Mouse (Mus musculus) hindbrain, embryonic 12.5 days (tissue): ENCODE results near the gene Pdcd2. TPM values are rescaled to one million over a fixed set of nuclear protein-coding genes. Genes with fewer than 3 reads are reported as not detected.
"Not testable (repeated sequence)": the region's sequence is repeated elsewhere in the genome, so short reads cannot be mapped to it uniquely, and the experiment has no call there.

Source experiments
- ATAC-seq: fragments of 200-750 bp; cut with Nextera tagmentation; 2 replicates; pipeline ENCODE4 v1.8.0; 2017; ENCODE audit warnings: moderate TSS enrichment; ENCODE audit not compliant: low FRiP score
- H3K27ac ChIP-seq: fragments of 300-500 bp; sonication (generic); 2 replicates; pipeline ENCODE4 v1.5.1; 2016; ENCODE audit warnings: mild to moderate bottlenecking
- H3K27me3 ChIP-seq: fragments of 300-500 bp; sonication (generic); 2 replicates; pipeline ENCODE4 v1.6.1; 2016; ENCODE audit warnings: mild to moderate bottlenecking
- H3K36me3 ChIP-seq: fragments of 300-500 bp; sonication (generic); 2 replicates; pipeline ENCODE4 v1.6.1; 2016; ENCODE audit warnings: mild to moderate bottlenecking
- H3K4me1 ChIP-seq: fragments of 300-500 bp; sonication (generic); 2 replicates; pipeline ENCODE4 v1.6.1; 2016
- H3K4me2 ChIP-seq: fragments of 300-500 bp; sonication (generic); replicated peaks from 2 replicates; pipeline ENCODE4 v1.6.1; 2016; ENCODE audit warnings: mild to moderate bottlenecking
- H3K4me3 ChIP-seq: fragments of 300-500 bp; sonication (generic); 2 replicates; pipeline ENCODE4 v1.5.1; 2016; ENCODE audit warnings: mild to moderate bottlenecking
- H3K9ac ChIP-seq: fragments of 300-500 bp; sonication (generic); 2 replicates; pipeline ENCODE4 v1.6.1; 2016; ENCODE audit warnings: mild to moderate bottlenecking, moderate library complexity
- H3K9me3 ChIP-seq: fragments of 300-500 bp; sonication (generic); replicated peaks from 2 replicates; pipeline ENCODE4 v1.6.1; 2016; ENCODE audit warnings: mild to moderate bottlenecking
- WGBS: fragments of 180-500 bp; shearing (Covaris S2); methylation state at CpG from one replicate; pipeline ENCODE4 v1.1.7; 2016; 5-methylcytosine and 5-hydroxymethylcytosine counted together
- polyA plus RNA-seq: library from polyadenylated mRNA; unstranded; fragments of >200 nt; fragmentation: Nextera tagmentation; extraction: Ambion mirVana; gene quantifications from 2 replicates; pipeline ENCODE4 v1.2.1, GENCODE M21; 2016

The Pdcd2 gene
- 66.6 and 67.4 TPM in 2 replicates for polyA plus RNA-seq

GRCm38 (mm10) chr17:15526986-15527810, at the start of gene Pdcd2:
Pdcd2 (minus strand) TSS chr17:15527301.
- peak within 1 kb of the TSS; percentile 94 for H3K4me3 ChIP-seq
- no peaks in the 10 kb centered on the region for H3K27me3 ChIP-seq
- H3K9me3 ChIP-seq, result no peaks in the 10 kb centered on the region
- peak; percentile 98 for ATAC-seq
- H3K27ac ChIP-seq, result peak within 1 kb of the TSS; percentile 89
- peaks cover 14% of the 10 kb centered on the region for H3K4me1 ChIP-seq
- 1% methylated on average over 55 of the region's 55 CpGs for WGBS
- peaks cover 20% of the 10 kb centered on the region for H3K36me3 ChIP-seq
- H3K4me2 ChIP-seq, result peak within 1 kb of the TSS; percentile 72
- peak within 1 kb of the TSS; percentile 92 for H3K9ac ChIP-seq

- no peak overlapping the region for H3K4me3 ChIP-seq
- no peaks in the 10 kb centered on the region for H3K4me1 ChIP-seq
- H3K36me3 ChIP-seq, result no peaks in the 10 kb centered on the region
- WGBS, result 78% methylated on average over 1 of the region's 1 CpGs
- no peak overlapping the region for H3K9ac ChIP-seq
- no peak for ATAC-seq
- H3K27ac ChIP-seq, result no peak overlapping the region
- H3K27me3 ChIP-seq, result peaks cover 17% of the 10 kb centered on the region
- no peak overlapping the region for H3K4me2 ChIP-seq
- H3K9me3 ChIP-seq, result no peaks in the 10 kb centered on the region
Measured at GRCm38 (mm10) chr17:15575056-15575455, 48.0 kb upstream of the Pdcd2 start.

DNA sequence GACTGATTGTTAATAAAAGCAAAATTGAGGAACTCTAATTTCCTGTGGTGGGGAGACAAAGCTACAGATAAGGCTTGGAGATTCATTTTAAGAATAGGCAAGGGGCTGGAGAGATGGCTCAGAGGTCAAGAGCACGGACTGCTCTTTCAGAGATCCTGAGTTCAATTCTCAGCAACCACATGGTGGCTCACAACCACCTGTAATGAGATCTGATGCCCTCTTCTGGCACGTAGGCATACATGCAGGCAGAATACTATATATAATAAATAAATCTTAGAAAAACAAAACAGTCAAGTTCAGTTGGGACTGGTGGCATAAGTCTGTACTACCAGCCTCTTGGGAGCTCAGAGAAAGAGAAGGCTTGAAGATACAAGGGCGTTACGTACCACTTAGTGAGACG, 39.8 kb upstream of the Pdcd2 start:
- Histone ChIP-seq H3K4me3 (no peak overlapping the region), H3K9me3 (no peaks in the 10 kb centered on the region), H3K4me1 (peaks cover 4% of the 10 kb centered on the region), H3K36me3 (no peaks in the 10 kb centered on the region), H3K27me3 (no peaks in the 10 kb centered on the region), H3K4me2 (no peak overlapping the region), H3K27ac (no peak overlapping the region), H3K9ac (no peak overlapping the region)
- ATAC-seq, result no peak
- 75% methylated on average over 5 of the region's 5 CpGs for WGBS

GRCm38 (mm10) chr17:15564928-15565300, 37.8 kb upstream of the Pdcd2 start:
- no peaks in the 10 kb centered on the region for H3K36me3 ChIP-seq
- ATAC-seq, result 0 out of 2 replicates have a peak, but pooled peaks have one; percentile 10
- no peaks in the 10 kb centered on the region for H3K27me3 ChIP-seq
- 51% methylated on average over 12 of the region's 12 CpGs for WGBS
- no peaks in the 10 kb centered on the region for H3K9me3 ChIP-seq
- H3K4me1 ChIP-seq, result peaks cover 4% of the 10 kb centered on the region
- no peak overlapping the region for H3K27ac ChIP-seq
- peak overlapping the region; percentile 61 for H3K4me2 ChIP-seq
- H3K9ac ChIP-seq, result peak overlapping the region; percentile 35; the same call in 1 of the 2 replicates
- peak overlapping the region; percentile 70 for H3K4me3 ChIP-seq

DNA sequence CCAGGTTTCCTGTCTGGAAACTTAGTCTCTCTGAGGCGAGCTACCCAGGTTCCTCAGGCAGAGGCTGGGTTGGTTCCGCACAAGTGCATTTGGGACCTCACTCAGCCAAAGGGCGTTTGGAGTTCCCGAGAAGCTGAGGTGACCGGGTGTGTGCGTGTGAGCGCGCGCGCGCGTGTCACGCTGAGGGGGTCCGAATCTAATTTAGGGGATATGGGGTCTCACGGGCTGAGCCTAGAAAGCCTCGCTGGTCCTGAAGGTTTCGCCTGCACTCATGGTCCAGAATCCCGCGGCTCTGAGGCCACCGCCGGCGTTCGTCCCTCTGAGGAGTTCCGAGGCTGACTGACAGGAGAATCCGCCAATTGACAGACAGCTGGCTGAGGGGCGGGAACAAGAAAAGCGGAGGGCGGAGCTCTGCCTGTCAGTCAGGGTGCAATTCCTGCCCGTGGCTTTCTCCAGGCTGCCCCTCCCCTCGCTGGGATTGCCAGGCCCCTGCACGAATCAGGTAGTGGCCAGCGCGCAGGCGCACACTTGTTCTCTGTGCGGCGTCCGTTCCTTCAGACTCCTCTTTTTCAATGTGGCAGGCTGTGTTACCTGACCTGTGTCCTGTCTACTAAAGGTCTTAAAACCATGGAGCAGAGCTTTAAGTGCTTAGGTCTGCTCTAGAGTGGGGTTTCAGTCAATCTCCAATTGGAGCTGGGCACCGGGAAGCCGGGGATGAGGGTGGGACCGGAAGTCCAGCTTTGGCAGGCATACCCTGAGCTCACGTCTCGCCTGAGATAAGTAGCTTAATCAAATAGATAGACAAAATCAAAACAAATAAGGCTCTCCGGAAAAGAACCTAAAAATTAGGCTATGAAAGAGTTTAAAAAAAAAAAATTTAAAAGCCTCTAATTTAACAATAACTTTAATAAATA, 37.2 kb upstream of the Pdcd2 start, which contains the start of gene Prdm9:
TSS of gene Prdm9 (minus strand) at position 341 of the 914 bp plus-strand sequence.
- no peaks in the 10 kb centered on the region for H3K9me3 ChIP-seq
- no peaks in the 10 kb centered on the region for H3K36me3 ChIP-seq
- H3K27me3 ChIP-seq, result no peaks in the 10 kb centered on the region
- peak within 1 kb of the TSS; percentile 61 for H3K4me2 ChIP-seq
- H3K9ac ChIP-seq, result peak within 1 kb of the TSS; percentile 78
- H3K4me1 ChIP-seq, result peaks cover 4% of the 10 kb centered on the region
- H3K27ac ChIP-seq, result peak within 1 kb of the TSS; percentile 97
- peak; percentile 99 for ATAC-seq
- peak within 1 kb of the TSS; percentile 70 for H3K4me3 ChIP-seq
- under 1% methylated on average over 43 of the region's 43 CpGs for WGBS

GRCm38 (mm10) chr17:15559946-15560345, 32.8 kb upstream of the Pdcd2 start:
- no peaks in the 10 kb centered on the region for H3K36me3 ChIP-seq
- no peak overlapping the region for H3K9ac ChIP-seq
- 90% methylated on average over 2 of the region's 2 CpGs for WGBS
- H3K4me2 ChIP-seq, result no peak overlapping the region
- H3K4me1 ChIP-seq, result peaks cover 4% of the 10 kb centered on the region
- no peak overlapping the region for H3K4me3 ChIP-seq
- H3K27me3 ChIP-seq, result no peaks in the 10 kb centered on the region
- ATAC-seq, result no peak
- H3K27ac ChIP-seq, result no peak overlapping the region
- no peaks in the 10 kb centered on the region for H3K9me3 ChIP-seq

DNA sequence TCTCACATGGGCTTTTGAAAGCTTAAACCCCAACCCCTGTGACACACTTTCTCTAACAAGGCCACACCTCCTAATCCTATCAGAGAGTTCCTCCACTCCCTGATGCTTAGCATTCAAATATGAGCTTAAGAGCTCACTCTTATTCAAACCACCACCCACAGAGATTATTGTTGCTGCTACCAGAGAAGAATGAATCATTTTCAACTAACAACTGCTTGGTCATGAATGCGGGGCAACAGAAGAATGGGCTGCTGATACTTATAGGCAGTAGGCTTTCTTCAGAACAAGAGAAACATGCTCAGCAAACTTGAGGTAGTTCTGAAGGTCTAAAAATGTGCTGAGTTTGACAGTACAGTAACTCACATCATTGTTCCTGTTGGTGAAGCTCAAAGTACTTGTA, 22.6 kb upstream of the Pdcd2 start:
- H3K27ac ChIP-seq, result no peak overlapping the region
- no peaks in the 10 kb centered on the region for H3K4me1 ChIP-seq
- 54% methylated on average over 1 of the region's 1 CpGs for WGBS
- peaks cover 4% of the 10 kb centered on the region; the same call in 1 of the 2 replicates for H3K9me3 ChIP-seq
- no peak overlapping the region for H3K4me3 ChIP-seq
- no peaks in the 10 kb centered on the region for H3K36me3 ChIP-seq
- H3K9ac ChIP-seq, result no peak overlapping the region
- no peak overlapping the region for H3K4me2 ChIP-seq
- no peaks in the 10 kb centered on the region for H3K27me3 ChIP-seq
- ATAC-seq, result no peak

DNA sequence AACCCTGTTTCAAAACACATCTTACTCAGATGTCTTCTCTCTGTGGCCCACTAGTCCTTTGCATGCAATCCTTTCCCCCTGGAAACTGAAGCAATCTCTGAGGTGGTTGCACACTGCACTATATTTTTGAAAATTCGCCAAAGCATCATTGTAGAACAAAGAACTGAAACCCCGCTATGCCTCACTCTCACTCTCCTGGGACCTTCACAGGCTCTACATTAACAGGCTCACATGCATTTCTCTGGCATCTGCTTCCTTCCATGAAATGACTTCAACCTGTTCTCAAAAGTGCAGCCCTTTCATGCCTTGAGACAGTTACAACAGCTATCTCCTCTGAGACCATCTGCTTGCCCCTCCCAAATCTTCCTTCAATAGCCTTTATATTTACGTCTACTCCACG, 19.3 kb upstream of the Pdcd2 start:
- no peaks in the 10 kb centered on the region for H3K4me1 ChIP-seq
- 72% methylated on average over 4 of the region's 4 CpGs for WGBS

DNA sequence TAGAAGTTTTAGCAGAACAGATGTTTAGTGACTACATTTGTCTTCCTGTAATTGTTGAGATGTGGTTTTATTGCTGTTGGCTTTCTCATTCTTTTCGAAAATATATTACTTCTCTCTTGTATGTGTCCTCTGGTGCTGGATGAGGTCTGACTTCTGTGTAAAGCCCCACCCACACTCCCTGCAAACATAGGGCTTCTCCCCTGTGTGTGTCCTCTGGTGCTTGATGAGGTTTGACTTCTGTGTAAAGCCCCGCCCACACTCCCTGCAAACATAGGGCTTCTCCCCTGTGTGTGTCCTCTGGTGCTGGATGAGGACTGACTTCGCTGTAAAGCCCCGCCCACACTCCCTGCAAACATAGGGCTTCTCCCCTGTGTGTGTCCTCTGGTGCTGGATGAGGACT, 16.8 kb upstream of the Pdcd2 start:
- H3K4me2 ChIP-seq, H3K27me3 ChIP-seq, H3K9me3 ChIP-seq, H3K4me1 ChIP-seq, H3K27ac ChIP-seq, H3K36me3 ChIP-seq, H3K4me3 ChIP-seq, H3K9ac ChIP-seq, ATAC-seq: not testable (repeated sequence)
- WGBS, result 56% methylated on average over 4 of the region's 4 CpGs

More for the DNA sequence above, 19.3 kb upstream of the Pdcd2 start:
- Histone ChIP-seq H3K27me3 (no peaks in the 10 kb centered on the region), H3K4me2 (no peak overlapping the region), H3K9ac (no peak overlapping the region), H3K4me3 (no peak overlapping the region), H3K36me3 (no peaks in the 10 kb centered on the region), H3K27ac (no peak overlapping the region), H3K9me3 (peaks cover 5% of the 10 kb centered on the region; the same call in 1 of the 2 replicates)
- no peak for ATAC-seq

DNA sequence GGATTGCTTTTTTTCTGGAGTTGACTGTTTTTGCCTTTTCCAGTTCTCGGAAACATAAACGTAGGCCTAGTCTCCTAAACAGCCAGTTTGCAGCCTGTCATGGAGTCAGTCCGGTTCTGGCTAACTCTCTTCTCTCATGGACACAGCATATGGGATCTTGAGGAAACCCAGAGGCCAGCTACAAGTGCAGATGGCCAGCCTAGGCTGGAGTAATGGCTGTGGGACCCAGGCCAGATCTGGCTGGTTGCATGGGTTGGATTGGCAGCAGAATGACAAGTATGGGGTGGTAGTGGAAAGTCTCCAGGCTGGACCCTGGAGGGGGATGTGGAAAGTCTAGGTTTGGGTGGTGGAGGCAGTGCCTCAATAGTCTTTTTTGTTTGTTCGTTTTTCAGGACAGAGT, 13.2 kb upstream of the Pdcd2 start:
- Histone ChIP-seq H3K36me3 (no peaks in the 10 kb centered on the region), H3K27ac (no peak overlapping the region), H3K27me3 (peaks cover 11% of the 10 kb centered on the region), H3K9ac (no peak overlapping the region), H3K4me3 (no peak overlapping the region), H3K9me3 (peaks cover 5% of the 10 kb centered on the region; the same call in 1 of the 2 replicates), H3K4me2 (no peak overlapping the region), H3K4me1 (no peaks in the 10 kb centered on the region)
- WGBS, result 73% methylated on average over 4 of the region's 4 CpGs
- ATAC-seq, result no peak

DNA sequence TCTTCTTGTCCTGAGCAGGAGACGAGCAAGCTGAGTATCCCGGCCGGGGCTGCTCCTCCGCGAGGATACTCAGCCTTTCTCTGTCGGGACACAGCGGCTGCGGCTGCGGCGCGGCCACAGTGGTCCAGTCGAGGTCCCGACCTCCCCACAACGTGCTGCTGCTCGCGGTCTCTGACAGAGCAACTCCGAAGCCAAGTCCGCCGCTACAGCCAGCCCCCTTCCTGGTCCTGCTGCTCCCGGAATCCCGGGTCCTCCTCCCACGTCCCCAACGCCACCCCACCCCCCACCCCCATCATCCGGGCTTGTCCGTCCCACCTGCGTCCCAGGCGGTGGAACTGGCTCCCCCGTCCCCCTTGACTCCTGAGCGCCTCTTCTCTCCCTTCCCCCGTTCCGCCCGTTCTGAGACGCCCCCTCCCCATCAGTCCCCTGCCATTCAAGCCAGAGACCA, 9.4 kb upstream of the Pdcd2 start:
- Histone ChIP-seq H3K9me3 (no peaks in the 10 kb centered on the region), H3K4me2 (peak overlapping the region; percentile 89), H3K27ac (no peak overlapping the region), H3K4me3 (peak overlapping the region; percentile 50), H3K4me1 (no peaks in the 10 kb centered on the region), H3K27me3 (peaks cover 18% of the 10 kb centered on the region), H3K9ac (peak overlapping the region; percentile 62), H3K36me3 (no peaks in the 10 kb centered on the region)
- peak; percentile 58; the same call in 1 of the 2 replicates for ATAC-seq
- under 1% methylated on average over 32 of the region's 33 CpGs for WGBS

GRCm38 (mm10) chr17:15535943-15536342, 8.8 kb upstream of the Pdcd2 start:
- Histone ChIP-seq H3K36me3 (no peaks in the 10 kb centered on the region), H3K4me2 (peak overlapping the region; percentile 89), H3K4me3 (peak overlapping the region; percentile 50), H3K27ac (no peak overlapping the region), H3K27me3 (peaks cover 18% of the 10 kb centered on the region), H3K9ac (peak overlapping the region; percentile 62), H3K9me3 (no peaks in the 10 kb centered on the region), H3K4me1 (no peaks in the 10 kb centered on the region)
- ATAC-seq, result no peak
- WGBS, result 17% methylated on average over 8 of the region's 8 CpGs
